Mouse (Mus musculus) liver, adult 2 months (tissue): ENCODE data around the gene Ptgdr2. TPM values are rescaled to one million over a fixed set of nuclear protein-coding genes. Genes with fewer than 3 reads are reported as not detected.

Experiments used
- DNase-seq: peaks from one replicate; pipeline ENCODE4 v3.0.0-alpha.2; 2011; ENCODE audit warnings: low read depth, low spot score; ENCODE audit errors: extremely low read depth
- H3K27ac ChIP-seq: fragments of 200-500 bp; replicated peaks from 2 replicates; pipeline ENCODE4 v1.5.1; 2012; ENCODE audit warnings: low read depth, mild to moderate bottlenecking, control low read depth, inconsistent platforms, low read length; ENCODE audit not compliant: insufficient read depth
- H3K27me3 ChIP-seq: fragments of 200-500 bp; 2 replicates; pipeline ENCODE4 v1.6.1; 2012; ENCODE audit warnings: mild to moderate bottlenecking, moderate library complexity, low read length, inconsistent platforms; ENCODE audit not compliant: control insufficient read depth, insufficient read depth
- H3K36me3 ChIP-seq: fragments of 200-500 bp; 2 replicates; pipeline ENCODE4 v1.6.1; 2012; ENCODE audit warnings: low read length, inconsistent platforms; ENCODE audit not compliant: control insufficient read depth, insufficient read depth
- H3K4me1 ChIP-seq: fragments of 200-500 bp; 2 replicates; pipeline ENCODE4 v1.6.1; 2011; ENCODE audit warnings: low read length; ENCODE audit not compliant: control insufficient read depth, insufficient read depth
- H3K4me3 ChIP-seq: fragments of 200-500 bp; 2 replicates; pipeline ENCODE4 v1.5.1; 2011; ENCODE audit warnings: low read depth, mild to moderate bottlenecking, control low read depth, low read length, moderate library complexity; ENCODE audit not compliant: insufficient read depth
- H3K79me2 ChIP-seq: fragments of 200-500 bp; 2 replicates; pipeline ENCODE4 v1.6.1; 2012; ENCODE audit warnings: inconsistent platforms, mild to moderate bottlenecking, low read length, moderate library complexity; ENCODE audit not compliant: control insufficient read depth, insufficient read depth
- H3K9ac ChIP-seq: fragments of 200-500 bp; 2 replicates; pipeline ENCODE4 v1.6.1; 2012; ENCODE audit warnings: low read depth, mild to moderate bottlenecking, control low read depth, inconsistent platforms, low read length
- CTCF ChIP-seq: fragments of 200-500 bp; IDR thresholded peaks from 2 replicates; pipeline ENCODE4 v1.5.1; 2011; ENCODE audit warnings: low read depth, low read length, control low read depth
- POLR2A ChIP-seq: fragments of 200-500 bp; IDR thresholded peaks from 2 replicates; pipeline ENCODE4 v1.6.1; 2011; ENCODE audit warnings: low read length, control low read depth; ENCODE audit not compliant: insufficient read depth; ENCODE audit errors: extremely low read depth
- WGBS: fragments of 180-500 bp; shearing (Covaris S2); methylation state at CpG from one replicate; pipeline ENCODE4 v1.1.7; 2018; 5-methylcytosine and 5-hydroxymethylcytosine counted together
- polyA plus RNA-seq: library from polyadenylated mRNA; depleted of rRNA; stranded (reverse); fragments of >200 nt; gene quantifications from 2 replicates; pipeline ENCODE4 v1.2.3, GENCODE M21; 2012
- total RNA-seq: library from RNA; depleted of rRNA; stranded (reverse); fragments of >200 nt; gene quantifications from 2 replicates; pipeline ENCODE4 v1.2.3, GENCODE M21; 2014

The Ptgdr2 gene
- total and polyA plus RNA-seq, 2 experiments, result not detected

GRCm38 (mm10) chr19:10973187-10973586, 36.2 kb downstream of the Ptgdr2 start:
- no peak overlapping the region for H3K27ac ChIP-seq
- no peaks in the 10 kb centered on the region for H3K79me2 ChIP-seq
- H3K27me3 ChIP-seq, result no peaks in the 10 kb centered on the region
- DNase-seq, result no peak
- H3K4me3 ChIP-seq, result no peak overlapping the region
- 95% methylated on average over 2 of the region's 2 CpGs for WGBS
- no peak overlapping the region for H3K9ac ChIP-seq
- TF ChIP-seq POLR2A (no peak), CTCF (no peak)
- no peaks in the 10 kb centered on the region for H3K4me1 ChIP-seq
- no peaks in the 10 kb centered on the region for H3K36me3 ChIP-seq

GRCm38 (mm10) chr19:10974238-10974865, 37.4 kb downstream of the Ptgdr2 start, which contains the start of gene Ms4a10:
Gene Ms4a10 (minus strand): TSS chr19:10974670.
- Histone ChIP-seq H3K4me3 (no peak within 1 kb of the TSS), H3K36me3 (no peaks in the 10 kb centered on the region), H3K27ac (no peak within 1 kb of the TSS), H3K79me2 (no peaks in the 10 kb centered on the region), H3K4me1 (no peaks in the 10 kb centered on the region), H3K27me3 (no peaks in the 10 kb centered on the region), H3K9ac (no peak within 1 kb of the TSS)
- 59% methylated on average over 4 of the region's 4 CpGs for WGBS
- TF ChIP-seq CTCF (no peak), POLR2A (no peak)
- DNase-seq, result no peak

DNA sequence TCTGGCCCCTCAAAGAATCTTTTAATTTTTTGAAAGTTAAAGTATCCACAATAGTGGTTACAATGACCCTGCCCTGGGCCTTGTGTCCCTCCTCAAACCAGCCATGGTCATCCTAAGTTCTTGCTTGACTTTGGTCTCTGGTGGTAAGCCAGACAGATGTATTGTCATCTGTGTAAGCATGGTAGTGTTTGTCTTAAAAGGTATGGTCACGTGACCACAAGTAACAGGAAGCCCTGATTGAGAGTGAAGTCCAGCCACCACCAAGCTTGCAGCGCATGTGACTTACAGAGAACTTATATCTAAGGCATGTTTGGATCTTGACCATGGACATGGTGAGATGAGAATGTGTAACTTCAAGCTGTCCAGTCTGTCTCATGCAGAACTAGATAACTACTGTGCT, 38.2 kb downstream of the Ptgdr2 start:
- DNase-seq, result no peak
- no peaks in the 10 kb centered on the region for H3K79me2 ChIP-seq
- no peaks in the 10 kb centered on the region for H3K27me3 ChIP-seq
- no peaks in the 10 kb centered on the region for H3K36me3 ChIP-seq
- H3K4me1 ChIP-seq, result no peaks in the 10 kb centered on the region
- no peak overlapping the region for H3K9ac ChIP-seq
- H3K27ac ChIP-seq, result no peak overlapping the region
- TF ChIP-seq POLR2A (no peak), CTCF (no peak)
- WGBS, result 74% methylated on average over 2 of the region's 2 CpGs
- H3K4me3 ChIP-seq, result no peak overlapping the region

GRCm38 (mm10) chr19:10976318-10976717, 39.4 kb downstream of the Ptgdr2 start:
- Histone ChIP-seq H3K79me2 (no peaks in the 10 kb centered on the region), H3K27me3 (no peaks in the 10 kb centered on the region), H3K4me1 (no peaks in the 10 kb centered on the region), H3K27ac (no peak overlapping the region), H3K4me3 (no peak overlapping the region), H3K9ac (no peak overlapping the region), H3K36me3 (no peaks in the 10 kb centered on the region)
- no peak for TF ChIP-seq POLR2A
- TF ChIP-seq CTCF, result peak; percentile 34; the same call in 1 of the 2 replicates
- no peak for DNase-seq
- WGBS, result 35% methylated on average over 4 of the region's 4 CpGs

GRCm38 (mm10) chr19:10979184-10980168, 42.5 kb downstream of the Ptgdr2 start:
- peak; percentile 77 for TF ChIP-seq CTCF
- TF ChIP-seq POLR2A, result no peak
- Histone ChIP-seq H3K36me3 (no peaks in the 10 kb centered on the region), H3K27me3 (no peaks in the 10 kb centered on the region), H3K27ac (no peak overlapping the region), H3K4me3 (no peak overlapping the region), H3K79me2 (no peaks in the 10 kb centered on the region), H3K9ac (no peak overlapping the region), H3K4me1 (no peaks in the 10 kb centered on the region)
- peak; percentile 26 for DNase-seq
- WGBS, result 13% methylated on average over 18 of the region's 18 CpGs
